Mouse (Mus musculus): ENCODE data around the gene Mif. TPM values are rescaled to one million over a fixed set of nuclear protein-coding genes. Genes with fewer than 3 reads are reported as not detected.

The Mif gene
- polyA plus RNA-seq, 1 experiment from 2014 or later: 1,479 TPM

DNA sequence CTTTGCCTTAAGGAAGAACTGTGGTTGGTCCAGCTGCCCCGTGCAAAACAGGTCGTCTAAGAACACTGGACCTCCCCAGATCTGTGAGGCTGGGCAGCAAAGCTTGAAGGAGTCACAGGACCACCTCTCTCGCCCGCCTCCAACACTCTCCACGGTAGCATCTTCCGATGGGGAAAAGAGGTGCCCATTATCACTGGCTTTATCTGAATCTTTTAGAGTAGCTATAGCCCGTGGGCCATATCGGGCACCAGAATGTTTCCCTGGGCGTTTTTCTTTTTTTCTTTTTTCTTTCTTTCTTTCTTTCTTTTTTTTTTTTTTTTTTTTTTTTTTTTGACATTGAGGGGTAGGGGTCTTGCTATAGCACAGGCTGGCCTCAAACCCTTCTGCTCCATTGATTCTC is 25.3 kb downstream of the Mif start:
- peak overlapping the region; percentile 60 for H3K4me3 ChIP-seq (ENCODE audit: low read length)
- peak overlapping the region; percentile 85 for H3K4me2 ChIP-seq (ENCODE audit: low read depth, low read length)
- WGBS: 14% methylated on average over 9 of the region's 9 CpGs
- peak overlapping the region; percentile 73 for H3K9ac ChIP-seq (ENCODE audit: low read length)
- H3K27me3 ChIP-seq (ENCODE audit: control insufficient read depth, insufficient read depth, low read depth, low read length): no peaks in the 10 kb centered on the region
- no peaks in the 10 kb centered on the region for H3K9me3 ChIP-seq (ENCODE audit: control insufficient read depth, low read length)
- no peaks in the 10 kb centered on the region for H3K36me3 ChIP-seq (ENCODE audit: control insufficient read depth, insufficient read depth, low read length)
- peak overlapping the region; percentile 93 for H3K27ac ChIP-seq (ENCODE audit: low read length)
- ATAC-seq (ENCODE audit: low read depth): no peak
- H3K4me1 ChIP-seq (replicated peaks; ENCODE audit: control insufficient read depth, insufficient read depth, low read length): peaks cover 49% of the 10 kb centered on the region

DNA sequence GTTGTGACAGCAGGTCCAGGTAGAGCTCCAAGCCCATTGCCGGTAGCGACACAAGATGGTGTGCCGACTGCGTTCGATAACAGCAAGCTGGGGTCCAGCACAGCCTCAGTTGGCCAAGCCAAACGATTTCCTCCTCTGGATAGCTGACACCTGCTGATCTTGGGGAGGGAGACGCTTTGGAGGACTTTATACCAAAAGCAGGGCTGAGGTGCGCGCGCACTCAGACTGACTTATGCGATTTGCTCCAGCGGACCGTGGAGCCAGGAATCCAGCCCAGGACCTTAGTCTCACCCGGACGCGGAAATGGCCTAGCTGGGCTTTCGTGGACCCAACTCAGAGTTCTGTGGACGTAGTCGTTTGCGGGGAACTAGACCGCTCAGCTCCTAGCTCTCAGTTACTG is 25.8 kb downstream of the Mif start:
- Histone ChIP-seq H3K27ac (ENCODE audit: low read length) (peak overlapping the region; percentile 93), H3K4me2 (ENCODE audit: low read depth, low read length) (peak overlapping the region; percentile 85), H3K9me3 (ENCODE audit: control insufficient read depth, low read length) (no peaks in the 10 kb centered on the region), H3K4me1 (replicated peaks; ENCODE audit: control insufficient read depth, insufficient read depth, low read length) (peaks cover 49% of the 10 kb centered on the region), H3K4me3 (ENCODE audit: low read length) (peak overlapping the region; percentile 60), H3K9ac (ENCODE audit: low read length) (peak overlapping the region; percentile 73), H3K27me3 (ENCODE audit: control insufficient read depth, insufficient read depth, low read depth, low read length) (no peaks in the 10 kb centered on the region), H3K36me3 (ENCODE audit: control insufficient read depth, insufficient read depth, low read length) (no peaks in the 10 kb centered on the region)
- WGBS: 3% methylated on average over 21 of the region's 21 CpGs
- ATAC-seq (ENCODE audit: low read depth): 0 out of 2 replicates have a peak, but pooled peaks have one; percentile 9

- no peak for ATAC-seq (ENCODE audit: low read depth)
- Histone ChIP-seq H3K4me2 (ENCODE audit: low read depth, low read length) (peak overlapping the region; percentile 85), H3K4me1 (replicated peaks; ENCODE audit: control insufficient read depth, insufficient read depth, low read length) (peaks cover 52% of the 10 kb centered on the region), H3K9me3 (ENCODE audit: control insufficient read depth, low read length) (no peaks in the 10 kb centered on the region), H3K4me3 (ENCODE audit: low read length) (peak overlapping the region; percentile 60), H3K27ac (ENCODE audit: low read length) (peak overlapping the region; percentile 93), H3K9ac (ENCODE audit: low read length) (peak overlapping the region; percentile 73), H3K27me3 (ENCODE audit: control insufficient read depth, insufficient read depth, low read depth, low read length) (no peaks in the 10 kb centered on the region), H3K36me3 (ENCODE audit: control insufficient read depth, insufficient read depth, low read length) (no peaks in the 10 kb centered on the region)
- 6% methylated on average over 19 of the region's 21 CpGs for WGBS
Observed at GRCm38 (mm10) chr10:75833456-75834080, 26.5 kb downstream of the Mif start.

GRCm38 (mm10) chr10:75832272-75832895 is 27.7 kb downstream of the Mif start:
- no peaks in the 10 kb centered on the region for H3K27me3 ChIP-seq (ENCODE audit: control insufficient read depth, insufficient read depth, low read depth, low read length)
- 61% methylated on average over 13 of the region's 13 CpGs for WGBS
- peaks cover 48% of the 10 kb centered on the region for H3K4me1 ChIP-seq (replicated peaks; ENCODE audit: control insufficient read depth, insufficient read depth, low read length)
- H3K4me2 ChIP-seq (ENCODE audit: low read depth, low read length): no peak overlapping the region
- H3K36me3 ChIP-seq (ENCODE audit: control insufficient read depth, insufficient read depth, low read length): no peaks in the 10 kb centered on the region
- ATAC-seq (ENCODE audit: low read depth): no peak
- no peaks in the 10 kb centered on the region for H3K9me3 ChIP-seq (ENCODE audit: control insufficient read depth, low read length)
- H3K4me3 ChIP-seq (ENCODE audit: low read length): no peak overlapping the region
- H3K27ac ChIP-seq (ENCODE audit: low read length): no peak overlapping the region
- H3K9ac ChIP-seq (ENCODE audit: low read length): 0 out of 2 replicates have a peak overlapping the region, but pooled peaks have one; percentile 3

GRCm38 (mm10) chr10:75830275-75830670 is 29.8 kb downstream of the Mif start:
- no peaks in the 10 kb centered on the region for H3K36me3 ChIP-seq (ENCODE audit: control insufficient read depth, insufficient read depth, low read length)
- H3K27ac ChIP-seq (ENCODE audit: low read length): no peak overlapping the region
- H3K4me3 ChIP-seq (ENCODE audit: low read length): no peak overlapping the region
- no peaks in the 10 kb centered on the region for H3K27me3 ChIP-seq (ENCODE audit: control insufficient read depth, insufficient read depth, low read depth, low read length)
- WGBS: 71% methylated on average over 2 of the region's 2 CpGs
- H3K9ac ChIP-seq (ENCODE audit: low read length): no peak overlapping the region
- no peak overlapping the region for H3K4me2 ChIP-seq (ENCODE audit: low read depth, low read length)
- no peak for ATAC-seq (ENCODE audit: low read depth)
- H3K9me3 ChIP-seq (ENCODE audit: control insufficient read depth, low read length): no peaks in the 10 kb centered on the region
- H3K4me1 ChIP-seq (replicated peaks; ENCODE audit: control insufficient read depth, insufficient read depth, low read length): peaks cover 34% of the 10 kb centered on the region

GRCm38 (mm10) chr10:75829529-75830274 is 30.3 kb downstream of the Mif start:
- Histone ChIP-seq H3K9ac (ENCODE audit: low read length) (no peak overlapping the region), H3K36me3 (ENCODE audit: control insufficient read depth, insufficient read depth, low read length) (no peaks in the 10 kb centered on the region), H3K4me1 (replicated peaks; ENCODE audit: control insufficient read depth, insufficient read depth, low read length) (peaks cover 28% of the 10 kb centered on the region), H3K27me3 (ENCODE audit: control insufficient read depth, insufficient read depth, low read depth, low read length) (no peaks in the 10 kb centered on the region), H3K27ac (ENCODE audit: low read length) (no peak overlapping the region), H3K4me3 (ENCODE audit: low read length) (no peak overlapping the region), H3K4me2 (ENCODE audit: low read depth, low read length) (no peak overlapping the region), H3K9me3 (ENCODE audit: control insufficient read depth, low read length) (no peaks in the 10 kb centered on the region)
- ATAC-seq (ENCODE audit: low read depth): no peak
- 63% methylated on average over 2 of the region's 2 CpGs for WGBS

DNA sequence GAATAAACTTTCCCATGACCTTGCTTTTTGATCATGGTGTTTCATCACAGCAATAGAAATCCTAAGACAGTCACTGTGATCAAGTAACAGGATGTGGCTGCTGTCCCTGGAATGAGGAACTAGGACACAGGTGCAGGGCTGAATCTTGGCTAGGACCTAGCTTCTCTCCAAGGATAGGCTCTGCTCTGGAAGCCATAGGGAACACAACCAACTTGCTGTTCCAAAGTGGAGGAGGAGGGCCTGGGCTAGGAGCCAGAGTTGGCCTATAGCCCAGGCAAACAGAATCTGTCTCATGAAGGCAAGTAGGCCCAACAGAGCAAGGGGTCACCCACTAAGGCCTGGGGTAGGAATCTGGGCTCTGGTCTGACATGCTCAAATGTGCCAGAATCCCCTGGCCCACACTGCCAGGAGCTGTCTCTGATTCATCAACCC is 31.5 kb downstream of the Mif start:
- Histone ChIP-seq H3K9ac (ENCODE audit: low read length) (no peak overlapping the region), H3K27me3 (ENCODE audit: control insufficient read depth, insufficient read depth, low read depth, low read length) (no peaks in the 10 kb centered on the region), H3K4me1 (replicated peaks; ENCODE audit: control insufficient read depth, insufficient read depth, low read length) (peaks cover 18% of the 10 kb centered on the region), H3K4me3 (ENCODE audit: low read length) (no peak overlapping the region), H3K27ac (ENCODE audit: low read length) (no peak overlapping the region), H3K36me3 (ENCODE audit: control insufficient read depth, insufficient read depth, low read length) (no peaks in the 10 kb centered on the region), H3K4me2 (ENCODE audit: low read depth, low read length) (no peak overlapping the region), H3K9me3 (ENCODE audit: control insufficient read depth, low read length) (no peaks in the 10 kb centered on the region)
- peak; percentile 39 for ATAC-seq (ENCODE audit: low read depth)

GRCm38 (mm10) chr10:75827668-75828360 is 32.2 kb downstream of the Mif start:
- Histone ChIP-seq H3K36me3 (ENCODE audit: control insufficient read depth, insufficient read depth, low read length) (no peaks in the 10 kb centered on the region), H3K4me1 (replicated peaks; ENCODE audit: control insufficient read depth, insufficient read depth, low read length) (peaks cover 13% of the 10 kb centered on the region), H3K9me3 (ENCODE audit: control insufficient read depth, low read length) (no peaks in the 10 kb centered on the region), H3K4me2 (ENCODE audit: low read depth, low read length) (no peak overlapping the region), H3K27ac (ENCODE audit: low read length) (no peak overlapping the region), H3K9ac (ENCODE audit: low read length) (no peak overlapping the region), H3K27me3 (ENCODE audit: control insufficient read depth, insufficient read depth, low read depth, low read length) (no peaks in the 10 kb centered on the region), H3K4me3 (ENCODE audit: low read length) (no peak overlapping the region)
- 63% methylated on average over 4 of the region's 4 CpGs for WGBS
- peak; percentile 59 for ATAC-seq (ENCODE audit: low read depth)

DNA sequence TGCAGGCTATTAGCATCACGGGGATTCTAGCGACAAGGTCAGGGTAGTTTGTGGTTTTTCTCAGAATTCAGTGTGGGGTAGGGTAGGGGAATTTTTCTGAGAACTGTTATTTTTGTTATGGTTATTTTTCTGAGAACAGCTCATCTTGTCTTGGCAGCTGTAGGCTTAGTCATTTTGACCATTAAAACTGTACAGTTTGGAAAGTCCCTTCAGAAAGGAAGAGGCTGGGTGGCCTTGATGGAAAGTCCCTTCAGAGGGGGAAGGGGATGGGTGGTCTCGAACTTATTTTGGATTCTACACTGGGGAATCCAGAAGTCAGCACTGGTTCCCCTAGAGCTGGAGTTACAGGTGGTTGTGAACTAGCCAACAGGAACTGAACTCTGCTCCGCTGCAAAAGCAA is 35.5 kb downstream of the Mif start:
- no peak overlapping the region for H3K4me2 ChIP-seq (ENCODE audit: low read depth, low read length)
- no peaks in the 10 kb centered on the region for H3K27me3 ChIP-seq (ENCODE audit: control insufficient read depth, insufficient read depth, low read depth, low read length)
- no peaks in the 10 kb centered on the region for H3K9me3 ChIP-seq (ENCODE audit: control insufficient read depth, low read length)
- H3K27ac ChIP-seq (ENCODE audit: low read length): no peak overlapping the region
- no peak overlapping the region for H3K4me3 ChIP-seq (ENCODE audit: low read length)
- H3K36me3 ChIP-seq (ENCODE audit: control insufficient read depth, insufficient read depth, low read length): no peaks in the 10 kb centered on the region
- peaks cover 9% of the 10 kb centered on the region for H3K4me1 ChIP-seq (replicated peaks; ENCODE audit: control insufficient read depth, insufficient read depth, low read length)
- no peak for ATAC-seq (ENCODE audit: low read depth)
- no peak overlapping the region for H3K9ac ChIP-seq (ENCODE audit: low read length)
- 76% methylated on average over 4 of the region's 4 CpGs for WGBS

Data from lung, embryonic 16.5 days (tissue).